Mouse (Mus musculus) G1E-ER4 (cell line): ENCODE data around the gene Yif1a. TPM values are rescaled to one million over a fixed set of nuclear protein-coding genes. Genes with fewer than 3 reads are reported as not detected.

Experiments
- GATA1 ChIP-seq: IDR thresholded peaks from one replicate; pipeline ENCODE4 v1.8.0; 2012; ENCODE audit warnings: low read length, inconsistent platforms
- polyA plus RNA-seq: library from polyadenylated mRNA; stranded (reverse); fragments of >175 nt; gene quantifications from 2 replicates; pipeline ENCODE4 v1.2.3, GENCODE M21; 2012

Gene Yif1a
- polyA plus RNA-seq, 1 experiment, result 19.4 TPM

DNA sequence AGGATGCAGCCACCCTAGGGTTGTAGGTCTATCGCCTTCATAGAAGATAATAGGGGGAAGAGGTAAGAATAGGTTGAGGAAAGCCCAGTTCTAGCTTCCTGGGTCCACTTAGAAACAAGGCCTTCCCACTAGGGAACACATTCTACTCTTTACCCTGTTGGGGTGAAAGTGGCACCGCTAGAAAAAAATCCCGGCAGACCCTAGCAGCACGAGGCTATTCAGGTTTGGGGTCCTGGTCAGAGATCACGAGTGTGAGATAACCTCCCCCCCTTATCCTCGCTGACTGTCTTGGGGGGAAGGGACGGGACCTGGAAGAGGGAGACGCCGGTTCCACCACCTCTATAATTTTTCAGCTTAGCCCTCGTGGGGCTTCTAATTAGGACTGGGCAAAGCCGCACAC is 17.3 kb upstream of the Yif1a start:
- no peak for TF ChIP-seq GATA1

DNA sequence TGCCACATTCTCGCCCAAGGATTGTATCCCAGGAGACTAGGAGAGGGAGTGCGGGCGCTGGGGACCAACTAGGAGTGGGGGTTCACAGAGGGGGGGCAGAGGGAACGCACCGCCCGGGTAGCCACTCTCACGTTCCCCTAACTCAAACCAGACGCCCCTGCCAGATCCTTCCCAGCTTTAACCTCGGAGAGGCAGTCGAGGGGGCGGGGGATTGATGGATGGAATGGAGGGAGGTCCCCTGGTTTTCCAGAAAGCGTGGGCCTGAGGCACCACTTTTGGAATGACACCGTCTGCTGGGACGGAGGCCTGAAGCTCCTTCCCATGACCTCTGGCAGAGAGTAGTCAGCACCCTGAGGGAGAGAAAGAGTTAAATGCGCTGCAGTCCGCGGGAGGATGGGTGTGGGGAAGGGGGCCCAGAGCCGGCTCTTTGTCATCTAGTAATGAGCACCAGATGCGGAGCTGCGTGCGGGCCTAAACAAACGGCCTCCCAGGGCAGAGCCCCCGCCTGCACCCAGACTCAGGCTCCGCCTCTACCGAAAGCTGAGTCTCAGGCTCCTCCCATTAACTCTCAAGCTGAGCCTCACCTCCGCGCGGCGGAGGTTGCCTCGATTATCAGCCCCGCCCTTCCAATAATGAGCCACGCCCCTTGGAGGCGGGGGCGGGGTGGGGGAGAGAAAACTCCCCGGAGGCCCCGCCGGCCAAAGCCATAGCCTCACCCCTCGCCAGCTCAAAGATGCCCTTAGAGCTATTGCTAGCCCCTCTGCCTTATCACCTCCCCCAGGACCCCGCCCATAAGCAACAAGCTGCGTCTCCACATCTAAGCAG is 16.6 kb upstream of the Yif1a start:
- TF ChIP-seq GATA1, result no peak

DNA sequence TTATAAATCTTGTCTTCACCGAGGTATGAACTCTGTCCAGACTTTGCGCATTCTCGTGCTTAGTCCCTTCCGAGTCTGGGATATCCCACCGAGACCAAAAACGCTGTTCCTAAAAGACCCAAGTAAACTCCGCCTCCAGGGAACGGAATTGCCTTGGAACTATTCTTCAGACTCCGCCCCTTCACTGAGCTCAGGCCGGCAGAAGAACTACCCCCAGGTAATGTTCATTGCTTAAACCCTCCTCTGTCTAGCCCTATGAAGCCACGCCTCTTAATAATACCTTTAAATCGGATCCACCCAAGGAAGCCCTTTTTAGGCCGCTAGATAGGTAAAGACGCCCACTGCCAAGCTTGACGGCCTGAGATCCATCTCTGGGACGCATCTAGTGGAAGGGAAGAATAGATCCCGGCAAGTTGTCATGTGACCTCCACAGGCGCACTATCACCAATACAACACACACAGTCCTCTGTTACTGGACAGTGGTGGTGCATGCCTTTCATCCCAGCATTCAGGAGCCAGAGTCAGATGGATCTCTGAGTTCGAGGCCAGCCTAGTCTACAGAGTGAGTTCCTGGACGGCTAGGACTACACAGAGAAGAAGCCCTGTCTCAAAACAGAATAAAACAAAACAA is 15.8 kb upstream of the Yif1a start:
- TF ChIP-seq GATA1, result no peak

DNA sequence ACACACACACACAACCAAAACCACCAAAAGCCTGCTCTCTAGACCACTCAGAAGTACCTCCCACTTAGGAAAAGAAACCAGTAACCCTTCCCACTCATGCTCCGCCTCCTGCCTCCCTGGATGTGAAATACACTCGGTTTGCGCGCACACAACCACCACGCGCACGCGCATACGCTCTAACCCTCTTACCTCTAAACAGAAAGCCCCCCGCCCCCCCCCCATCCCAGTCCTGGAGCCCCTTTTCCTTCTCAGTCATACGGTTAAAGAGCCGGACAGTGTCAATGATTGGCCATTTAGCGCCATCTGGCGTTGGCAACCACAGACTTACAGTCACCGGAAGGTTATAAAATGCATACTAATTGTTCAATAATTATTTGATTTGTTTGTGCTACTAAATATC is 15.3 kb upstream of the Yif1a start:
- TF ChIP-seq GATA1, result no peak

DNA sequence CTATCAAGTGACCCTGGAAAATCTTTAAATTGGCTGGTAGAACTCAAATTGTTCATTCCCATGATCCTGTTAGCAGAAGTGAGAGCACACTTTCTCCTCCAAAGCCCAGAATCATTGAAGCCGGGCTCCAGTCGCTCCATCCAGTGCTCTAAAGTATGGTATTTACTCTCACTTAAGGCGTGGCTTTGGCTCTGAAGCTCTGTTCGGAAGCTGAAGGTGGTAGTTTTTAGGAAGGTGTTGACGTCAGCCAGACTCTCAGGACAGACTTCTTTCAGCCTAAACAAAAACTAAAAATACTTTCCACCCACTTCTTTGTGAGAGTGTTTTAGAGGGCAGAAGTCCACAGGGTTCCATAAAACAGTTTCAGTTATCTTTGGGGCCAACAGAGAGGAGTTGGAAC is 14.8 kb upstream of the Yif1a start:
- no peak for TF ChIP-seq GATA1

DNA sequence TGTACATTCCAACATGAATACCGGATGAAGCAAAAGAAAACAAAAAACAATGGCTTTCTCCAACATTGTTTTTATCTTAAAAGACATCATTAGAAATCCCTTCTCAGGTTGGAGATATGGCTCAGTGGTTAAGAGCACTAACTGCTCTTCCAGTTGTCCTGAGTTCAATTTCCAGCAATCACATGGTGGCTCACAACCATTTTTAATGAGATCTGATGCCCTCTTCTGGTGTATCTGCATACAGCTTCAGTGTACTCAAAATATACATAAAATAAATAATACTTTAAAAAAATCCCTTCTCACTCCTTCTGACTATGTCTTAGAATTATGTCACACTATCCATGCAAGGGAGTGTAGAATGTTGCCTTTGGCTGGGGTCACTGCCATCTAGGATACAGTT is 9.1 kb upstream of the Yif1a start:
- TF ChIP-seq GATA1, result no peak

DNA sequence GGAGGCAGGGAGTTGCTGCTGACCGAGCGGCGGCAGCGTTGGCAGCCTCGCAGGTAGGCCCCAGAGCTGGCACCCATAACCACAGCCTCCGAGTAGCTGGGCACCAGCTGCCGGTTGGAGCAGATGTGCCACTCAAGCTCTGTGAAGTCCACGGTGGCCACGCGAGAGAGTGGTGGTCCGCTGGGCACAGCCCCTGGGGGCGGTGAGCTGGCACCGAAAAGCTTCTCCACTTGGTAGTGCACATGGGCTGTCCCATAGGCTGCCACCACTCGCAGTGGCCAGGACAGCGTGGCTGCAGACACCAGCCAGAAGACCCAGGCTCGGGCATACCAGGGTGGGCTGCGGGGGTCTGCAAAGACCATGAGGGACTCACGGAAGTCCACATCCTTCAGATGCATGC is 6.3 kb upstream of the Yif1a start:
- TF ChIP-seq GATA1, result no peak

DNA sequence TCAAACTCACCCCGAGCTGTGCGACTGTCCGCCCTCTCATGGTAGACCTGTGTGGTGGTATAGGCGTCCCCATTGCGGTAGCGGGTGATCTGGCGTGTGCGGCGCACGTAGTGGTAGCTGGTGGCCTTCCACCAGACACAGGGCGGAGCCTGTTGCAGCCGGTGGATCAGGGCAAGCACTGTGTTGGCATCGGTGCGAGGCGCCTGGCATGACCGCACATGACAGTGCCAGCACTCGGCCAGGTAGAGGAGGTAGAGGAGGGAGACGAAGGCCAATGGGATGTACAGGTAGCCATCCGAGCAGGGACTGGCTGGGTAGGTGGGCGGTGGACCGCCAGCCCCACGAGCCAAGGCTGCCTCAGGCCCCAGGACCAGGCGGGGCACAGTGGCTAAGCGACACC is 5.7 kb upstream of the Yif1a start:
- no peak for TF ChIP-seq GATA1

DNA sequence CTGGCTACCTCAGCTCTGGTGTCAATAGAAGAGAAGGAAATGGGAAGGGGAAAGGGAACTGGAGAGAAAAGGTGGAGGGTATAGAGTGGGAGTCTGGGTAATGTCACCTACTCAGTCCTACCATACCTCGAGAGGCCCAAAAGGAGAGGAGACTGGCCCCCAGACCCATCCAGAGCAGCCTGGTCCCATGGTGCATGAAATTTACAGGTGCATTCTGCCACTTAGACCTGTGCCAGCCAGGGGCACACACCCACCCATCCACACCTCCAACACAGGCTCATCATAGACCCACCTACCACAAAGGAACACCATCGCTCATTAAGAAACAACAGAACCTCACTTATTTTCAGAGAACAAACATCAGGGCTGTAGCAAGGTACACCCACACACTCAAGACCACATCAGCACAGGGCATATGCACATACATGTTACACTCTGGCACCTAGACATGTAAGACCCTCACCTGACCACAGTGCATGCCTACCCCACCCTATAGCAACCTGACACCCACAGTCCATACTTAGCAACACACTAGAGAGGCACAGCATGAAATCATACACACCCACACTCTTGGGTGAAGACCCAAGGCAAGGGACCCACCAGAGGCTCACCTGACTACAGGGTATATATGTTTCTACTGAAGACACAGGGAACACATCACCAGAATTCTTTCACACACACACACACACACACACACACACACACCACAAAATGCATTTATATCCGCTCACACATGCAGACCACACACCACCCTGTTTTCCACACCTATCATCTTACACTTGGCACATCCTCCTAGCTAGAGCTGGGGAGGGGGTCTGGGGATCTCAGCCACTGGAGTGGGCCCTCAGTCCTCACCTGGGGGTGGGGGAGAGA is 4.1 kb upstream of the Yif1a start:
- no peak for TF ChIP-seq GATA1

DNA sequence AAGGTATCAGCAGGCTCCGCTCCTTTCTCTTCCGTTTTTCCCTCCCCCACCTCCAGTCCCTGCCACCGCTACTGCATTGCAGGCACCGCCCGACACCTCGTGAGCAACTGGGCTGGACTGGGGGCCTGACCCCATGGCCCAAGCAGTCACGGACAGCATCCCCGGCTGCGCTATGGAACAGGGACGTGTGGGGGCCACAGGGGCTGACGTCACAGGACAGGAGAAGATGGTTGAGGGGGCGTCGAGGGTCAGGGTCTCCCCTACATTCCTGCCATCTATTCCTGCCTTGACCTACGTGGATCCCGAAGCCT is 3.5 kb upstream of the Yif1a start:
- no peak for TF ChIP-seq GATA1

DNA sequence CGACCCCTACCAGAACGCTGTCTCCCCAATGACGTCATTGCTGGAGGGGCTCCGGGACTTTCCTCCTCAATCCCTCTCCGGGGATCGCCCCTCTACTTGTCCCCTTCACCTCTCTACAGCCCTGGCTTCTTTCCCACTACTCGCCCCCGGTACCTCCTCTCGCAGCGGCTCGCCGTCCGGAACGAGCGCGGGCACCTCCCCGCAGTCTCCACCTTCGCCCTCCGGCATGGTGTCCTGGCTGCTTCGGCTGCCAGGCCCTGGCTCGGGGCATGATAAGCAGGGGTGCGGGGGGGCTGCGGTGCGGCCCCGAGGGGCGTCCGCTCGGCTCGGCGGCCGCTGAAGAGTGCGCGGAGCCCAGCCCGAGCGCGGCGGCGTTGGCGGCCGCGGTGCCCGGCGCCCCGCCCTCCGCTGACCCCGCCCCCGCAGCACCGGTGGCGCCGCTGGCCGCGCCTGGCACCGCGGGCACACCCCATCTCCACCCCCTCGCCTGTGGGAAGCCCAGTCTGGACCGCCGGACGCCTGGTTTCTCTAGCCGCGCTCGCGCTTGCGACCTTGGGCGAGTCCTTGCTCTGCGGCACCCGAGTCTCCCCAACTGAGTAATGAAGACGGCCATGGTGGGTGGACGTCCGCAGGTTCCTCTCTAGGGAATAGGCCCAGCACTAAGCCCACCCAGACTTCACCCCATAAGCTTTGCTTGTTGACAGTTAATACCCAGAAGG is 3.0 kb upstream of the Yif1a start, which contains the start of gene Tmem151a:
Tmem151a (minus strand) TSS at position 387 of the 719 bp plus-strand sequence.
- no peak for TF ChIP-seq GATA1

DNA sequence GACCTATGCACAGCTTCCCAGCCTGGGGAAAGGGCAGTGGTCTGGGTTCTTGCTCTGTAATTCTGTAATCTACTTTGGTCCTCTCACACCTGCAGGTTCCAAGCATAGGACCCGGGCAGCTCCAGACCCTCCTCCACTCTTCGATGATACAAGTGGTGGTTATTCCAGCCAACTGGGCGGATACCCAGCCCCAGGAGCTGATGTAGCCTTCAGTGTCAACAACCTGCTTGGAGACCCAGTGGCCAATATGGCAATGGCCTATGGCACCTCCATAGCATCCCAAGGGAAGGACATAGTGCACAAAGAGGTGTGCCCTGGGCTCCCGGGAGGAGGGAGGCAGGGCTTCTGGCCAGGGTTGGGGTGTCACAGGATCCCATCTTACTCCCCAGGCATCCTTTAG is 986 bp downstream of the Yif1a start:
- no peak for TF ChIP-seq GATA1

DNA sequence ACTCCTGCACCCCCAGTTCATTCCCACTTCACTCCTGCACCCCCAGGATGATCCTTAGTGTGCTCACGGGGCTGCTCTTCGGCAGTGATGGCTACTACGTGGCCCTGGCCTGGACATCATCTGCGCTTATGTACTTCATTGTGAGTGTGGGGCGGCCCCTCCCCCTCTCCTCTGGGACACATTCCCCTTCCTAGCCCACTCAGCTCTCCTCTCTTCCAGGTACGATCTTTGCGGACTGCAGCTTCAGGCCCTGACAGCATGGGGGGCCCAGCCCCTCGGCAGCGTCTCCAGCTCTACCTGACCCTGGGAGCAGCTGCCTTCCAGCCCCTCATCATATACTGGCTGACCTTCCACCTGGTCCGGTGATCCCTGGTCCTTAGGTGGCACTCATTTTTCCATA is 3.7 kb downstream of the Yif1a start:
- no peak for TF ChIP-seq GATA1

DNA sequence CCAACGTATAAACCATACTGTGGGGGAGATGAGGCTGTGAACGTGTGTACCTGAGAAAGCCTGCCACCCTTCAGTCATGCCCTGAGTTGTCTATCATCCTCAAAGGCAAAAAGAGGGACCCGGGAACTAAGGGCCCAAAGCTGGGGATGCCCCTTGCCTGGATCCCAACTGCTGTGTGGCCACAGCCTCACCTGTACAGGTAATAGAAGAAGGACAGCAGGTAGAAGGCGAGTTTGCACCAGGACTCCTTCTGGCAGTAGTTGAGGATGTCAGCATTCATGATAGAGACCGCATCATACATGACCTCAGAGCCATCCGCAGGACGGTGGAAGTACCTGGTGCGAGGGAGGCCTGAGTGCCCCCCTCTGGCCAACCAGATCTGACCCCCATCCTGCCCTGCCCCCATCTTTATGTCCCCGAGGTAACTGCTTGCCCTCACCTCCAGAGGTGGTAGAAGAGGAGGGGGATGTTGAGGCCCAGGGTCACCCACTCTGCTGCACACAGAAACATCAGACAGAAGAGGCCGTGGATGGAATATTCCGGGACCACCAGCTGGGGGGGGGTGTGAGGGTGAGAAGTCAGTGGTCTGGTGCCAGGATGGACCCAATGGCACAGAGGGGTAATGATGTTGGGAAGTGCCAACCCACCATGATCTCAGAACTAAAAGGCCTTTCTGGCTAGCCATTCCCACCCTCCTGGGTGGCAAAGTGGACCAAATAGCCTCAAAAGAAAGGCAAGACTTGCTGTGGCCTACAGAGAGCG is 5.3 kb downstream of the Yif1a start:
- no peak for TF ChIP-seq GATA1

DNA sequence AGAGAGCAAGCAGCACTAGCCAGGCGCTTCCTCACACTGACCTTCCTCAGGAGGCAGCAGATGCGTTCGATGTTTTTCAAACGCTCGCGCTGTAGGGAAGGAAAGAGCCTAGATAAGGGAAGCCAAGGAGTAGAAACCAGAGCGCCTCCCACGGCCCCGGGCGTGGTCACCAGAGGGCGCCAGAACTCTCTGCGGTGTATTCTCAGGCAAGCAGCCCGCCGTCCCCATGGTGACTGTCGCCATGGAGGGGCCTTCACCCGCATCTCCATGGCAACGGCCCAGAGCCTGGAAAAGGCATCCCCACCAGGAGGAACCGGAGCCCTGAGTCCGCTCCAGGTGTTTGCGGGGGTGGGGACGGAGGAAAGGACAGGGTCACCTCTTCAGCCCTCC is 5.9 kb downstream of the Yif1a start:
- no peak for TF ChIP-seq GATA1
